Mouse (Mus musculus) layer of hippocampus, postnatal 36 days (tissue): Measurements from ENCODE around the gene Zfp341. TPM values are rescaled to one million over a fixed set of nuclear protein-coding genes. Genes with fewer than 3 reads are reported as not detected.
A peak's percentile ranks its signal among the peaks of the same experiment; 100 is the strongest.

Source experiments
- DNase-seq, 2 experiments: peaks; one replicate each; pipeline ENCODE4 v3.0.0; 2022
- total RNA-seq, 2 experiments: library from RNA; stranded (reverse); gene quantifications; 2 replicates each; pipeline ENCODE4 v1.2.3; 2021

The Zfp341 gene
- 10 to 100 TPM in 1 of 2 experiments, 1 to 10 TPM in 1; 9.2 to 10.1 TPM for total RNA-seq

GRCm38 (mm10) chr2:154613118-154614115 lies at the start of gene Zfp341, which contains the start of gene 4930519P11Rik:
TSS of gene Zfp341 (plus strand) at chr2:154613297.
TSS of gene 4930519P11Rik (minus strand) at chr2:154613437.
- DNase-seq, result peak; percentile 89

DNA sequence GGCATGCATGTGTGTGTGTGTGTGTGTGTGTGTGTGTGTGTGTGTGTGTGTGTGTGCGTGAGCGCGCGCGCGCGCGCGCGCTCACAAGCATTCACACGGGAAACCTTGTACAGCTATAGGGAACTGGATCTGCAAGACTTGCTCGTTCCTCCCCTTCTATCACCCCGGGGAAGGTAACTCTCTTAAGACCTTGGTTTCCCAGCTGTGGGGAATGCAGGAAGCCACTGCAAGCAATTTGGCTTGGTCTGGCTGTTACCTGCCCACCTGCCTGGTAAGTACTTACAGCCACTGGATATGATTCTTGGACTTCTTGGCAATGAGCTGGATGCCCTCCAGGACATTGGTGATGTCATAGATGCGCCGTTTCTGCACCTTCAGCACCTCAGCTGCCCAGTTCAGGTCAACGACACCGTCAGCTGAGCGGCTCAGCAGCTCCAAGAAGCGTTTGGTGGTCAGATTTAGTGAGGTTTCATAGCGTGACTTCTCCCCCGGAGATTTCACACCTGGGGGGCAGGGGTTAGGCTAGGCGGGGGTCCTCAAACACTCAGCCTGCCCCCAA lies 49.4 kb upstream of the Zfp341 start:
- DNase-seq, result no peak

- no peak for DNase-seq
These were observed 47.5 kb upstream of the Zfp341 start for GRCm38 (mm10) chr2:154565562-154565961.

- DNase-seq, result no peak
These were observed 46.5 kb upstream of the Zfp341 start for GRCm38 (mm10) chr2:154566641-154567040.

DNA sequence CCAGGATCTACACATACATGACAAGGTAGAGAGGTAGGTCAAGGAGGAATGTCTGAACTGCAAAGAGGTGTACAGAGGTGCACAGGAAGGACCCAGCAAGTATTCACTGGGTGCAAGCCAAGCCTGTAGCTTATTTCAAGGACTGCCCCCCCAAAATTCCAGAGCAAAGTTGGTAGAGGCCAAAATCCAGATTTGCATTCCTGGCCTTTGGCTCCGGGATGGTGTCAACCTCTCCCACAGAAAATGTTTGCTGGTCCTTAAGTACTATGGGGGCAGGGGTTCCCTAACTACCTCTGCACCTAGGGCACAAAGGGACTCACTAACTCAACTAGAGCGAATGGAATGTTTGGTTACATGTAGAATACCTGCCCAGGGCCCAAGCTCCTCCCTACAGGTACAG lies 45.3 kb upstream of the Zfp341 start:
- DNase-seq, result no peak

DNA sequence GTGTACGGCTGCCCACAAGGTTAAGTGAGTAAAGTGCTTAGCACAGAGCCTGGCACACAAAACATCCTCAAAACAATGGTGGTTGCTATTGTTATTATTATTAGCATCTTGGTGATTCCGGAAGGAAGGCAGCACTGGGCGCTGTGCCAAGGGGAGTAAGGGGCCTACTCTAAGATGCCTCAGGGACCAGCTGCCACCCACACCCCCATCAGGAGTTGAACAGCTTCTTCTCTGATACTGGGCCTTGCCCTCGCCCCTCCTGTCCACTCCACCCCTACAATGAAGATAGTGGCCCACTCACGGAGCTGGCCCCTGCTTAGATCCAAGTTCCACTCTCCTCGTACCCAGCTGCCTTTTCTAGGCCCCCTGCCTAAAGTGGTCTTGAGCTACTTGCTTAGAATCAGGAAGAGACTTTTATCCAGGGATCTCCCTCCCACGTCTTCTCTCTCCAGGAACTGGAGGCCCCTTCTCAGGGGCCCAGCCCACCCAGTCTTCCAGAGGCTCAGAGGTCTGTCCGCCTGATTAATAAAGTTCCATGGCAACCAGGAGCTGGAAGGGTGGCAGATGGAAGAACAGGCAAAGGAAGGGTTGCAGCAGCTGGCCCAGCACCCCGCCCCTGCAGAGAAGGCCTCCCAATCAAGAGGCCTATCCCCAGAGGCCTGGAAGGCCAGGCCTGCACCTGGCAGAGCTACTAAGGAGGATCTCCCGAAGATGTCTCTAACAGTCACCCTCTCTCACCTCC lies 44.6 kb upstream of the Zfp341 start:
- DNase-seq, result no peak

DNA sequence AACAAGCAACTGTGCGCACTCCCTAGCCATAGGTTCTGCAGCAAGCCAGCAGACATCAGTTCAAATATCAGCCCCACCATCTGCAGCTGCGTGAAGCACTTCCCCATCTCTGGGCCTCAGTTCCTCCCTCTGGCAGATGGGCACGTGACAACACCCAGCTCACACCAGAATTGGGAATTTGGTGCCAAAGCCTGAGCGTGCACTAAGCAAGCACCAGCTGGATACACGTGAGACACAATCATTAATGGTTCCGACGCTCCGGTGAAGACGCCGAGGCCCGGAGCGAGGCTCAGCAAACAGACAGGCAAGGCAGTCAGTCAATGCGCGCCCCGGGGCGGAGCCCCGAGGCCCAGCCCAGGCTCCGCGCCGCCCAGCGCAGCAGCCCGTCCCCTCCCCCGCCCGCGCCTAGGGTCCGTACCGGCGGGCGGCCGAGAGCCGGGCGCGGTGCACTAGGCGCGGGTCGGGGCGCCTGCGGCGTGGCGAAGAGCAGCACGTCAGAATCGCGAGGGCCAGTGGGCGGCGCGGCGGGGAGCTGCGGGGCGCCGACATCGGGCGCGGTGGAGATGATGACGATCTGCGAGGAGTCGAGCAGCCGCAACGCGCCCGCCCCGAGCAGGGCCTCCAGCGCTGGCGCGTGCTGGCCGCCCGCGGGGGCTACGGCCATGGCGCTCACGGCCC lies 43.9 kb upstream of the Zfp341 start:
- DNase-seq, result peak in 1 of 2 experiments; percentile 38

DNA sequence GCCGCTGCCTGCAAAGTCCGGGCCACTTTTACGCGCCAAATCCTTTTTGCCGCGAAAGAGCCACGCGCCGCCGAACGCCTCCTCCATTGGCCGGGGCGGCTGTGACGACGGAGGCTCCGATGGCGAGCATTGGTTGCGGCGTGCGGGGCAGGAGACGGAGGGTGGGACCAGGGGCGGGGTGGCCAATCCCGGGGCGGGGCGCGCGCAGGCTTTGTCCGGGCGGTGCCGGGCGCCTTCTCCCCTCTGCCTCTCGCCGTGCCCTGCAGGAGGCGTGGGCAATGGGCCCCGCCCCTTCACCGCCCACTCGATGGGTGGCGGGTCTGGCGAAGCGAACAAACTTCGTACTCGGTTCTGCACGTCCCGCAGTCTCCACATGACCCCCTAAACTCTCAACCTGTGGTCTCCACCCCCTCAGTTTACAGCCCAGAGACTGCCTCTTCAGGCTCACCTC lies 43.2 kb upstream of the Zfp341 start, which contains the start of gene E2f1:
TSS of gene E2f1 (minus strand) at position 57 of the 451 bp plus-strand sequence.
- DNase-seq, result peak; percentile 89 to 91

GRCm38 (mm10) chr2:154570666-154571065 lies 42.4 kb upstream of the Zfp341 start:
- DNase-seq, result no peak

GRCm38 (mm10) chr2:154571266-154571665 lies 41.8 kb upstream of the Zfp341 start:
- DNase-seq, result no peak

DNA sequence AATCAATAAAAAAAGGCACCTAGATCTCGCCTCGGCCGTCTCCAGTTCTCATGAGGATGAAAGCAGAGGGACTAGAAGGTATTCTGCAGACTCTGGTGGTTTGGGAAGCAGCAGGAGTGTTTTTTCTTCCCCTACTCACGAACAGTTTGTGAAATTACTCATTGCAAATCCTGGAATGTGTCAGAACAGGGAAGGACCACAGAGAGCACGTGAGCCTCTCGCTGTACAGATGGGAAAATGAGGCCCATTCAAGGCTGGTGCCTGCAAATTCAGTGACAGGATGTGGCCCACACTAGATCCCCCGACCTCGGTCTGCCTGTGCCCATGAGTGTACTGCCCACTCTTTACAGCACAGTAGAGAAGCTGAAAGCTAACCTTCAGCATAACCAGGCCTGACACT lies 41.1 kb upstream of the Zfp341 start:
- DNase-seq, result no peak

- no peak for DNase-seq
These were observed 40.1 kb upstream of the Zfp341 start for GRCm38 (mm10) chr2:154572996-154573395.

DNA sequence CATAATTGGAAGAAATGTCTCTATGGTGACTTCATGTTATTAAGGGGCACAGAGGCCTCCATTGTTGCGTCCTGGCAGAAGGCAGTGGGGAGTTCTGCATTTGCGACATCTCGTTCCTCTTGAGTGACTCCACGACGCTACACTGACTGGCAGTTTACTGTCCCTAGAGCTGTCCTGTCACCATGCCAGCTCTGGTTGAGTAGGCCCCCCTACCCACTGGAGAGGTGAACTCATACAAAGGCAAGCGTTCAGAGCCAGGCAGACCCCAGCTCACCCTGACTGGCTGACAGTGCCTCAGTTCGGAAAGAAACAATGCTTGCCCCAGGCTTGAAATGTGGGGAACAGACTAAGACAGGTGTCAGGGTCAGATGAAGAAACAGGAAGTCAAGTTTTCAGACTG lies 38.8 kb upstream of the Zfp341 start:
- DNase-seq, result no peak

DNA sequence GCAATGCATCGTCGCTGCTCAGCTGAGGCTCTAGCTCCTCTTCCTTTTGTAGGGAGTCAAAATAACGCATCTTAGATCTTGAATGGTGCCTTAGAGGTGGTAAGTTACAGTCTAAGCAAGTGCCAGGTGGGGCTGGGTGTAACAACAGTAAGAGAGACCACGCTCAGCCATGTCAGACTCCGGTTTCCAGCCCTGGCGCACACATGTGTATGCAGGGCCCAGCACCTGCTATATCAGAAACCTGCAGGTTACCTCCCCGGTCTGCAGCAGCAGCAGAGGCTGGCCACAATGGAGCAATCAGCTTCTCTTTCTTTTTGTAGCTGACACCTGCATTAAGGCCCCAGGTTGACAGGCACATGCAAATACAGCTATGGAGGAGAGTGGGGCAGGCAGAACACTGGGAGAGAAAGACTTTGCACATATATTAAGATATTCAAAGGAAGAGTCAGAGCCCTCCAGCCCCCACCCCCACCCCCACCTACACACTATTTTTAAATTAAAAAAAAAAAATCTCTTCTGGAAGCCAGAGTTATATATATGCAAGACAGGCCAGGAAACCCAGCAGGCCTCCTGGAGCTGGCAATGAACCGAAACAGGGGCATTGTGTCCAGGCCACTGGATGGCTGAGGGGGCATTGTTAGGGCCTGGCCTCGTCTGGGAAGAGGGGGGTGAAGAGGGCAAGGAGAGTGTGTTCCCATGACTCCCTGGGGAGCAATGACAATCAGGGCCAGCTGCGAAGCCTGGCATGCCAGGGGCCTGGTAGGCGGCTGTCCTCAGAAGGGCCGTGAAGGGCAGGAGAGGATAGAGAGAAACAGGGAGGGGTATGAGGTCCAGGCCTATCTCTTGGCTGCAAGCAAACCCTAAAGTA lies 36.0 kb upstream of the Zfp341 start:
- DNase-seq, result no peak

DNA sequence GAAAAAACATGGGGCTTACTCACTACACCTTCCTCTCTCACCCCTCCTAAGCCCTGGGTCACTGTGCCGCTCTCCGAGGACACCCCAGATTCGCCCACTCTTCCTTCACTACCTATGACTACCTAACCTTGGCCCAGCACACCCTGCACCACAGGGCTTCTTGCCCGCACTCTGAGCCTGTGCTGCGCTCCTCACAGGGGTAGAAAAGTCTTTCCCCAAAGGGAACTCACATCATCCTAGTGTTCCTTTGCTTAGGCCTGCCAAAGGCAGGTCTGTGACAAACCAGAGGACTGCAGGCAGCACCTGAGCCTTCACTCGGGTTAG lies 35.4 kb upstream of the Zfp341 start:
- no peak for DNase-seq

DNA sequence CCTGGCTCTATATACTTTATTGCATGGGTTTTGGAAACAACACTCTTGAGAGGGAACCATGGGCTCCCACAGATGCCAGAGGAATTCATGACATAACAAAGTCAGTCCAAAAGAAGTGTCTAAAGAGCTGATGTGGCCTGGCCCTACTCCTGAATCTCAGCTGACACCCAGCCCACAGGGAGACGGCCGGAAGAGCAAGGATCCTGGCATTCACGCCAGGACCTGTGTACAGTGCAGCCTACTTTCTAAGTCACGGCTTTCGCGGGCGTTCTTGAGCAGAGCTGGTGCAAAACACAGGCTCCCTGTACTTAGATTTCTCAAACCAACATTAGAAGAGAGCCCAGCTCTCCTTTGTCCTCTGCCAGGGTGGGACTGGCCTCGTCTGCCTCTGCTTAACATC lies 32.5 kb upstream of the Zfp341 start:
- DNase-seq, result no peak

GRCm38 (mm10) chr2:154581421-154581820 lies 31.7 kb upstream of the Zfp341 start:
- DNase-seq, result no peak

DNA sequence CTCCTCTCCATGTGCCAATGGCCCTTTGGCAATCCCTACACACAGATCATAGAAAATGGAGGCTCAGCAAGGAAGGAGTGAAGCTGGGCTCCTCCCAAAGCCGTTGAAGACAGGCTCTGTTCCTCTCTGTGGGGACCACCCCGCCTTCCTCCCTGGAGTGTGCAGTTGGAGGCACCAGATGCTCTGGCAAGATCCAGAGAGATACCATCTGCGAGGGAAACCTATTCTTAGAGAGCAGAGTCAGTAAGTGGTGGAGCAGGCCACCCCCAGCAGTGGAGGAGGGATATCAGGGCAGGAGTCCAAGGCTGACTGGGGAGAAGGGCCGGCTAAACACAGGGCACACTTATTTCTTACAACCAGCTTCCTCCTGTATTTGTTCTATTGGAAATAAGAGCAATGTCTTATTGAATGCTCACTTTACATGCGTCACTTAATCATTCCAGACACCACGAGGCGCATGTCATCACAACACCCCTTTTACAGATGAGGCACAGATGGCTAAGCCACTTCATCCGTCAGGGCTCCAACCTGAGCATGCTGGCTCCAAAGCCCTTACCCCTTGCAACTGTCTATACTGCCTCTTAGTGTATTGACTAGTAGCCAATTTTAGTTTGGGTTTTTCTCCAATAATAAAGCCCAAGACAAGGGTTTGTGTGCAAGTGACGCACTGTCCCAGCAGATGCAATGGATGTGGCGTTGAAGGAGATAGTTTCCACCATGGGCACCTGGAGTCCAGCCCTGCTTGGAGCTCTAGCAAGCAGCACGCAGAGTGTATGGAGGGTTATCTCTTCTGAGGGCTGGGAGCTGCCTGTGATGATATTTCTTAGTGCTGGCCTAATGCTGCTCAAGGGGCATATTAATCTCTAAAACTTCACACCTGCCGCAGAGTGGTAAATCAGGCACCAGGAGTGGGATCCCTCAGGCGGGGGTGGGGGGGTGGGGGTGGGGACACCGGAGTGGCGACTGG lies 28.9 kb upstream of the Zfp341 start:
- peak; percentile 90 to 91 for DNase-seq

DNA sequence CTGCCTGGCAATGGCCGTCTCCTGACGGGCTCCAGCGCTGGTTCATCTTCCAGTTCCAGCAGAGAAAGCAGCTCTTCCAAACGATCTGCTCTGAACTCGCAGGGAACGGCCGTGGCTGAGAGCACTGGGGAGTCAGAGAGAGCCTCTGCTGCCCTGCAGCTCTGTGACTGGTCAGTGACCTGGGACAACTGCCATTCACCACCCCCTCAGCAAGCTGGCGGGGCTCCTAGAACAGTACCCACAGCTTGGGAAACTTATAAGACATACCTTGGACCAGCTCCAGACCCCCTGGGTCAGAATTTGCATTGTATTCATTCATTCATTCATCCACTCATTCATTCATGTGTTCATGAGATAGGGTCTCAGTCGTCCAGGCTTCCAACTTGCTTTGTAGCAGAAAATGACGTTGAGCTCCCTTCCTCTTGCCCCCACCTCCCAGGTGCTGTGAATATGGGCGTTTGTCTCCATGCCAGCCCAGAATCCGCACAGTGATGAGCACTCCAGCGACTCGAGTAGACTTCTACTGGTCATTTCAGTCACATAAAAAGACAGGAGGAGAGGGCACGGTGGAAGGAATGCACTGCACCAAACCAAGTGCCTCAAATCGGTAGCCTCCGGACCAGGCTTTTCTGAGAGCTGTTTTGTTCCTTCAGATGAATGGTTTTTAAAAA lies 28.0 kb upstream of the Zfp341 start:
- no peak for DNase-seq

GRCm38 (mm10) chr2:154586405-154586804 lies 26.7 kb upstream of the Zfp341 start:
- DNase-seq, result no peak
